Mouse (Mus musculus) CH12.LX (cell line): ENCODE measurements around the gene Lactbl1.

ENCODE experiments used
- BHLHE40 ChIP-seq: IDR thresholded peaks from 2 replicates; pipeline ENCODE4 v1.6.1; 2011; ENCODE audit warnings: mild to moderate bottlenecking, low read depth, low read length, improper control_type of control experiment
- CTCF ChIP-seq, 2 experiments: IDR thresholded peaks in 1 of 2; conservative IDR thresholded peaks in 1 of 2; 2 replicates each; pipeline ENCODE4 v1.5.1; 2011 to 2012; ENCODE audit warnings: low read depth in 2 of 2, low read length in 2 of 2, improper control_type of control experiment in 1 of 2, inconsistent platforms in 1 of 2, mild to moderate bottlenecking in 1 of 2, moderate library complexity in 1 of 2
- E2F4 ChIP-seq: IDR thresholded peaks from 2 replicates; pipeline ENCODE4 v1.6.1; 2011; ENCODE audit warnings: low read depth, low read length, improper control_type of control experiment; ENCODE audit not compliant: insufficient replicate concordance
- MAX ChIP-seq: IDR thresholded peaks from 2 replicates; pipeline ENCODE4 v1.6.1; 2011; ENCODE audit warnings: low read length, improper control_type of control experiment
- MXI1 ChIP-seq: IDR thresholded peaks from 2 replicates; pipeline ENCODE4 v1.6.1; 2011; ENCODE audit warnings: mild to moderate bottlenecking, low read depth, low read length, improper control_type of control experiment
- POLR2A ChIP-seq: IDR thresholded peaks from 2 replicates; pipeline ENCODE4 v1.6.1; 2011; ENCODE audit warnings: low read depth, mild to moderate bottlenecking, improper control_type of control experiment, low read length
- ZC3H11A ChIP-seq: IDR thresholded peaks from 2 replicates; pipeline ENCODE4 v1.6.1; 2012; ENCODE audit warnings: low read depth, mild to moderate bottlenecking, inconsistent platforms, low read length, improper control_type of control experiment
- ZMIZ1 ChIP-seq: IDR thresholded peaks from 2 replicates; pipeline ENCODE4 v1.6.1; 2012; ENCODE audit warnings: low read depth, mild to moderate bottlenecking, inconsistent platforms, low read length, improper control_type of control experiment

DNA sequence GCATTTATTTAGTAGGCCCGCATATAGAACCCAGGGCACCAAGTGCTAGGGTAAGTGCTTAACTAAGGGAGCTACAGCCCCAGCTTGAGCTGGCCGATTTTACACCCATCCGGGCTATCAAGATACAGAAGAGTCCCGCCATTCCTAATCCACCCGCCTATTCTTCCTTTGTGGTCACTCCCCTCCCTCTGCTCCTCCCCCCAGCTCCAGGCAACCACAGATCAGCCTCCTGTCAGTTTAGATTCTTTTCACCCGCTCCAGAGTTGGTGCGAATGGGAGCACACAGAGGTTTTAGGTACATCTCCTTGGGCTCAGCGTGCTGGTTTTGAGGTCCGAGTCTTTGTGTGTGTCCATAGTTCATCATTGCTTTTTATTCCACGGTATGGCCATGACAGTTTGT, 16.5 kb downstream of the Lactbl1 start:
- TF ChIP-seq E2F4 (no peak), CTCF (conservative IDR thresholded peaks at IDR 0.05 in 1 of 2, IDR thresholded peaks at IDR 0.05 in 1 of 2; ENCODE audit: low read depth in 2 of 2, low read length in 2 of 2) (no peak), MAX (no peak), BHLHE40 (no peak), POLR2A (no peak), ZC3H11A (no peak), ZMIZ1 (no peak), MXI1 (no peak)
